Mouse (Mus musculus) myocyte (in vitro differentiated cells): ENCODE measurements around the gene Anapc11.

ENCODE experiments used
- E2F4 ChIP-seq: IDR thresholded peaks from one replicate; pipeline ENCODE4 v1.6.1; 2011; ENCODE audit warnings: mild to moderate bottlenecking, control low read depth, moderate library complexity; ENCODE audit not compliant: insufficient read depth
- MAX ChIP-seq: IDR thresholded peaks from one replicate; pipeline ENCODE4 v1.6.1; 2011; ENCODE audit warnings: low read depth, mild to moderate bottlenecking, control low read depth
- POLR2A ChIP-seq: IDR thresholded peaks from one replicate; pipeline ENCODE4 v1.6.1; 2011; ENCODE audit warnings: low read depth, mild to moderate bottlenecking, control low read depth, moderate library complexity; ENCODE audit not compliant: insufficient read length
- POLR2AphosphoS2 ChIP-seq: IDR thresholded peaks from one replicate; pipeline ENCODE4 v1.6.1; 2011; ENCODE audit warnings: low read depth, control low read depth; ENCODE audit not compliant: insufficient read length
- REST ChIP-seq: IDR thresholded peaks from one replicate; pipeline ENCODE4 v1.6.1; 2011; ENCODE audit warnings: mild to moderate bottlenecking, control low read depth, moderate library complexity; ENCODE audit not compliant: insufficient read depth, insufficient read length
- TCF12 ChIP-seq: IDR thresholded peaks from one replicate; pipeline ENCODE4 v1.6.1; 2011; ENCODE audit warnings: mild to moderate bottlenecking, control low read depth; ENCODE audit not compliant: poor library complexity, insufficient read depth, severe bottlenecking
- USF1 ChIP-seq: IDR thresholded peaks from one replicate; pipeline ENCODE4 v1.6.1; 2011; ENCODE audit warnings: low read depth, mild to moderate bottlenecking, control low read depth, moderate library complexity

DNA sequence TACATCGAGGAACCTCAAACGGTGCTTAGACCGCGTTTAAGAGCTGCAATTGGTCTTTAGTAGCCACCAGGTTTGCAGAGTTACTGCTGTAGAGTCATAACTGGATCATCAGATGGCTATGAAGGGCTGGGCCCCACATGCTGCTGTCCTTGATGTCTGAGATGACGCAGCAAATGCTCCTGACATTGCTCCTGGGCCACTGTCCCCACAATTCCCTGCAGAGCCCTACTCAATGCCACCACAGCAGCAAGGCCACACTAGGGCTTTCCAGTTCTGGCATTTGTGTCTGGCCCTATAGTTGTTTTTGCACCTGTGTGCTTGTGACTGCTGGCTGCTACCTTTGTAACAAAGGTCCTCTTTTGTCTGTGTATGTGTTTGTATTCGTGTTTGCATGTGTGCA is 24.6 kb downstream of the Anapc11 start:
- TF ChIP-seq POLR2A (no peak), POLR2AphosphoS2 (no peak), MAX (no peak), TCF12 (no peak), REST (no peak), E2F4 (no peak), USF1 (no peak)
